Mouse (Mus musculus): Measurements from ENCODE around the gene Med12l. TPM values are rescaled to one million over a fixed set of nuclear protein-coding genes. Genes with fewer than 3 reads are reported as not detected.

The Med12l gene
- total RNA-seq, 1 experiment: 3.6 TPM

- no peak overlapping the region for H3K9ac ChIP-seq (ENCODE audit: insufficient read depth, low read depth, low read length, poor library complexity, severe bottlenecking)
- in situ Hi-C loops (cut with MboI; ENCODE audit: low sequenced_read_pairs in 2 of 2, unreplicated experiment in 2 of 2): no loop called here
- H3K27ac ChIP-seq (ENCODE audit: insufficient read depth, low read depth, low read length, poor library complexity, severe bottlenecking): no peak overlapping the region
- no peak for DNase-seq (ENCODE audit: low read depth, low spot score)
- H3K36me3 ChIP-seq (ENCODE audit: control insufficient read depth, insufficient read depth, low read length, poor library complexity, severe bottlenecking): no peaks in the 10 kb centered on the region
- H3K4me3 ChIP-seq (ENCODE audit: insufficient read depth in 1 of 2, low read depth in 1 of 2, low read length in 2 of 2, poor library complexity in 1 of 2, severe bottlenecking in 1 of 2): no peak overlapping the region
- TF ChIP-seq ZC3H11A (IDR thresholded peaks at IDR 0.05; ENCODE audit: borderline replicate concordance, low read depth, low read length) (no peak), HCFC1 (IDR thresholded peaks at IDR 0.05; ENCODE audit: borderline replicate concordance, insufficient read depth, low read length) (no peak), ZNF384 (IDR thresholded peaks at IDR 0.05; ENCODE audit: low read depth, low read length) (no peak), CHD2 (IDR thresholded peaks at IDR 0.05; ENCODE audit: low read depth, low read length) (no peak), MAFK (IDR thresholded peaks at IDR 0.05; ENCODE audit: insufficient read depth, low read depth, low read length) (no peak)
- H3K9me3 ChIP-seq (ENCODE audit: control insufficient read depth, insufficient read depth, low read depth, low read length): no peaks in the 10 kb centered on the region
- no peaks in the 10 kb centered on the region for H3K4me1 ChIP-seq (ENCODE audit: control insufficient read depth in 2 of 2, insufficient read depth in 2 of 2, low read length in 2 of 2, poor library complexity in 1 of 2)
Observed at GRCm38 (mm10) chr3:59290551-59290950, 284.9 kb downstream of the Med12l start.

- no peak for DNase-seq (ENCODE audit: low read depth, low spot score)
- no peaks in the 10 kb centered on the region for H3K4me1 ChIP-seq (ENCODE audit: control insufficient read depth in 2 of 2, insufficient read depth in 2 of 2, low read length in 2 of 2, poor library complexity in 1 of 2)
- in situ Hi-C loops (cut with MboI; ENCODE audit: low sequenced_read_pairs in 2 of 2, unreplicated experiment in 2 of 2): no loop called here
- no peak overlapping the region for H3K9ac ChIP-seq (ENCODE audit: insufficient read depth, low read depth, low read length, poor library complexity, severe bottlenecking)
- TF ChIP-seq MAFK (IDR thresholded peaks at IDR 0.05; ENCODE audit: insufficient read depth, low read depth, low read length): no peak
- no peak for TF ChIP-seq ZC3H11A (IDR thresholded peaks at IDR 0.05; ENCODE audit: borderline replicate concordance, low read depth, low read length)
- no peak for TF ChIP-seq CHD2 (IDR thresholded peaks at IDR 0.05; ENCODE audit: low read depth, low read length)
- TF ChIP-seq ZNF384 (IDR thresholded peaks at IDR 0.05; ENCODE audit: low read depth, low read length): no peak
- TF ChIP-seq HCFC1 (IDR thresholded peaks at IDR 0.05; ENCODE audit: borderline replicate concordance, insufficient read depth, low read length): no peak
- no peak overlapping the region for H3K4me3 ChIP-seq (ENCODE audit: insufficient read depth in 1 of 2, low read depth in 1 of 2, low read length in 2 of 2, poor library complexity in 1 of 2, severe bottlenecking in 1 of 2)
- no peaks in the 10 kb centered on the region for H3K9me3 ChIP-seq (ENCODE audit: control insufficient read depth, insufficient read depth, low read depth, low read length)
- H3K36me3 ChIP-seq (ENCODE audit: control insufficient read depth, insufficient read depth, low read length, poor library complexity, severe bottlenecking): no peaks in the 10 kb centered on the region
- no peak overlapping the region for H3K27ac ChIP-seq (ENCODE audit: insufficient read depth, low read depth, low read length, poor library complexity, severe bottlenecking)
Observed at GRCm38 (mm10) chr3:59293437-59294199, 288.0 kb downstream of the Med12l start.

GRCm38 (mm10) chr3:59295699-59296562, 290.3 kb downstream of the Med12l start:
- in situ Hi-C loops (cut with MboI; ENCODE audit: low sequenced_read_pairs in 2 of 2, unreplicated experiment in 2 of 2): no loop called here
- Histone ChIP-seq H3K9me3 (ENCODE audit: control insufficient read depth, insufficient read depth, low read depth, low read length) (no peaks in the 10 kb centered on the region), H3K4me1 (ENCODE audit: control insufficient read depth in 2 of 2, insufficient read depth in 2 of 2, low read length in 2 of 2, poor library complexity in 1 of 2) (no peaks in the 10 kb centered on the region), H3K36me3 (ENCODE audit: control insufficient read depth, insufficient read depth, low read length, poor library complexity, severe bottlenecking) (no peaks in the 10 kb centered on the region), H3K27ac (ENCODE audit: insufficient read depth, low read depth, low read length, poor library complexity, severe bottlenecking) (no peak overlapping the region), H3K9ac (ENCODE audit: insufficient read depth, low read depth, low read length, poor library complexity, severe bottlenecking) (no peak overlapping the region), H3K4me3 (ENCODE audit: insufficient read depth in 1 of 2, low read depth in 1 of 2, low read length in 2 of 2, poor library complexity in 1 of 2, severe bottlenecking in 1 of 2) (no peak overlapping the region)
- no peak for DNase-seq (ENCODE audit: low read depth, low spot score)
- no peak for TF ChIP-seq HCFC1 (IDR thresholded peaks at IDR 0.05; ENCODE audit: borderline replicate concordance, insufficient read depth, low read length)
- TF ChIP-seq ZNF384 (IDR thresholded peaks at IDR 0.05; ENCODE audit: low read depth, low read length): no peak
- TF ChIP-seq CHD2 (IDR thresholded peaks at IDR 0.05; ENCODE audit: low read depth, low read length): no peak
- TF ChIP-seq MAFK (IDR thresholded peaks at IDR 0.05; ENCODE audit: insufficient read depth, low read depth, low read length): no peak
- no peak for TF ChIP-seq ZC3H11A (IDR thresholded peaks at IDR 0.05; ENCODE audit: borderline replicate concordance, low read depth, low read length)

GRCm38 (mm10) chr3:59296563-59297130, 291.0 kb downstream of the Med12l start:
- no peaks in the 10 kb centered on the region for H3K4me1 ChIP-seq (ENCODE audit: control insufficient read depth in 2 of 2, insufficient read depth in 2 of 2, low read length in 2 of 2, poor library complexity in 1 of 2)
- TF ChIP-seq HCFC1 (IDR thresholded peaks at IDR 0.05; ENCODE audit: borderline replicate concordance, insufficient read depth, low read length) (no peak), MAFK (IDR thresholded peaks at IDR 0.05; ENCODE audit: insufficient read depth, low read depth, low read length) (no peak), ZNF384 (IDR thresholded peaks at IDR 0.05; ENCODE audit: low read depth, low read length) (no peak), CHD2 (IDR thresholded peaks at IDR 0.05; ENCODE audit: low read depth, low read length) (no peak), ZC3H11A (IDR thresholded peaks at IDR 0.05; ENCODE audit: borderline replicate concordance, low read depth, low read length) (no peak)
- in situ Hi-C loops (cut with MboI; ENCODE audit: low sequenced_read_pairs in 2 of 2, unreplicated experiment in 2 of 2): no loop called here
- no peaks in the 10 kb centered on the region for H3K9me3 ChIP-seq (ENCODE audit: control insufficient read depth, insufficient read depth, low read depth, low read length)
- no peaks in the 10 kb centered on the region for H3K36me3 ChIP-seq (ENCODE audit: control insufficient read depth, insufficient read depth, low read length, poor library complexity, severe bottlenecking)
- no peak overlapping the region for H3K4me3 ChIP-seq (ENCODE audit: insufficient read depth in 1 of 2, low read depth in 1 of 2, low read length in 2 of 2, poor library complexity in 1 of 2, severe bottlenecking in 1 of 2)
- DNase-seq (ENCODE audit: low read depth, low spot score): no peak
- H3K9ac ChIP-seq (ENCODE audit: insufficient read depth, low read depth, low read length, poor library complexity, severe bottlenecking): no peak overlapping the region
- no peak overlapping the region for H3K27ac ChIP-seq (ENCODE audit: insufficient read depth, low read depth, low read length, poor library complexity, severe bottlenecking)

Measured in ES-E14 (cell line).